Mouse (Mus musculus) layer of hippocampus, adult 2 months (tissue): ENCODE measurements around the gene Tmem128. TPM values are rescaled to one million over a fixed set of nuclear protein-coding genes. Genes with fewer than 3 reads are reported as not detected.

ENCODE experiments used
- DNase-seq, 2 experiments: peaks; one replicate each; pipeline ENCODE4 v3.0.0; 2022; ENCODE audit warnings: low spot score in 2 of 2
- H3K27ac ChIP-seq: fragments of 200-600 bp; 2 replicates; pipeline ENCODE4 v1.8.1; 2022
- H3K4me3 ChIP-seq: fragments of 200-600 bp; 2 replicates; pipeline ENCODE4 v1.8.1; 2022; ENCODE audit warnings: mild to moderate bottlenecking
- CTCF ChIP-seq: fragments of 200-600 bp; conservative IDR thresholded peaks from 2 replicates; pipeline ENCODE4 v1.8.1; 2022; ENCODE audit warnings: antibody characterized with exemption, mild to moderate bottlenecking, moderate library complexity
- long read RNA-seq, 2 experiments: library from polyadenylated mRNA; stranded (forward); transcript quantifications; one replicate each; pipeline ENCODE4 v2.0.0; 2021; ENCODE audit warnings: borderline mapping rate in 2 of 2
- total RNA-seq, 2 experiments: library from RNA; stranded (reverse); gene quantifications; 2 replicates each; pipeline ENCODE4 v1.2.3; 2021

Gene Tmem128
- total RNA-seq: 10 to 100 TPM; 30.1 to 32.8 TPM
- long read RNA-seq, experiment 1, transcript Tmem128-201 (5 exons, 1,291 nt): major isoform, 12 of 12 reads
- long read RNA-seq, experiment 1, partial matches to known transcripts: 0 of 12 reads
- long read RNA-seq, experiment 1, other reads (novel, unspliced or antisense): 0 of 12 reads
- long read RNA-seq, experiment 2, transcript Tmem128-201 (5 exons, 1,291 nt): major isoform, 18 of 20 reads
- long read RNA-seq, experiment 2, partial matches to known transcripts: 1 of 20 reads
- long read RNA-seq, experiment 2, other reads (novel, unspliced or antisense): 0 of 20 reads

GRCm38 (mm10) chr5:38260107-38260682 lies at the start of gene Tmem128:
Tmem128 (plus strand) TSS chr5:38260185.
- Histone ChIP-seq H3K27ac (peak within 1 kb of the TSS; percentile 94), H3K4me3 (peak within 1 kb of the TSS; percentile 99)
- peak; percentile 34 to 68 for DNase-seq
- TF ChIP-seq CTCF: no peak

GRCm38 (mm10) chr5:38211691-38212090 lies 48.3 kb upstream of the Tmem128 start:
- DNase-seq: no peak
- H3K27ac ChIP-seq: peak overlapping the region; percentile 46; the same call in 1 of the 2 replicates
- TF ChIP-seq CTCF: no peak
- no peak overlapping the region for H3K4me3 ChIP-seq

- no peak for TF ChIP-seq CTCF
- peak; percentile 47 to 58 for DNase-seq
These were observed 47.0 kb upstream of the Tmem128 start for GRCm38 (mm10) chr5:38213009-38213408.

GRCm38 (mm10) chr5:38219771-38220307 lies 40.1 kb upstream of the Tmem128 start:
- no peak for TF ChIP-seq CTCF
- Histone ChIP-seq H3K27ac (peak overlapping the region; percentile 94), H3K4me3 (peak overlapping the region; percentile 76)
- DNase-seq: no peak

More at GRCm38 (mm10) chr5:38213009-38213408, 47.0 kb upstream of the Tmem128 start:
- no peak overlapping the region for H3K4me3 ChIP-seq
- peak overlapping the region; percentile 70 for H3K27ac ChIP-seq

GRCm38 (mm10) chr5:38220328-38220912 lies 39.6 kb upstream of the Tmem128 start, which contains the start of the genes Zbtb49 and Lyar:
Zbtb49 (minus strand) TSS chr5:38220457.
Lyar (plus strand) TSS chr5:38220470.
- H3K4me3 ChIP-seq: peak within 1 kb of the TSS; percentile 76
- no peak for TF ChIP-seq CTCF

GRCm38 (mm10) chr5:38235422-38235821 lies 24.6 kb upstream of the Tmem128 start:
- DNase-seq: peak in 1 of 2 experiments; percentile 66
- TF ChIP-seq CTCF: peak; percentile 87
- H3K27ac ChIP-seq: no peak overlapping the region

More at GRCm38 (mm10) chr5:38220328-38220912, 39.6 kb upstream of the Tmem128 start, which contains the start of the genes Zbtb49 and Lyar:
- peak; percentile 93 to 97 for DNase-seq
- peak within 1 kb of the TSS; percentile 94 for H3K27ac ChIP-seq

GRCm38 (mm10) chr5:38236627-38237026 lies 23.4 kb upstream of the Tmem128 start:
- Histone ChIP-seq H3K4me3 (no peak overlapping the region), H3K27ac (no peak overlapping the region)
- TF ChIP-seq CTCF: peak; percentile 53
- DNase-seq: no peak

More at GRCm38 (mm10) chr5:38235422-38235821, 24.6 kb upstream of the Tmem128 start:
- no peak overlapping the region for H3K4me3 ChIP-seq

- H3K27ac ChIP-seq: no peak overlapping the region
- TF ChIP-seq CTCF: no peak
- H3K4me3 ChIP-seq: no peak overlapping the region
- no peak for DNase-seq
These were observed 19.1 kb upstream of the Tmem128 start for GRCm38 (mm10) chr5:38240727-38241472.

- no peak for TF ChIP-seq CTCF
- no peak for DNase-seq
- no peak overlapping the region for H3K27ac ChIP-seq
- no peak overlapping the region for H3K4me3 ChIP-seq
These were observed 18.5 kb upstream of the Tmem128 start for GRCm38 (mm10) chr5:38241473-38241834.

- Histone ChIP-seq H3K27ac (no peak overlapping the region), H3K4me3 (no peak overlapping the region)
- DNase-seq: no peak
- TF ChIP-seq CTCF: no peak
These were observed 18.0 kb upstream of the Tmem128 start for GRCm38 (mm10) chr5:38241966-38242365.

GRCm38 (mm10) chr5:38255195-38255594 lies 4.8 kb upstream of the Tmem128 start:
- Histone ChIP-seq H3K27ac (no peak overlapping the region), H3K4me3 (no peak overlapping the region)
- TF ChIP-seq CTCF: peak; percentile 70
- DNase-seq: no peak

GRCm38 (mm10) chr5:38255644-38256043 lies 4.3 kb upstream of the Tmem128 start:
- Histone ChIP-seq H3K27ac (no peak overlapping the region), H3K4me3 (no peak overlapping the region)
- DNase-seq: no peak
- no peak for TF ChIP-seq CTCF
